Mouse (Mus musculus): Measurements from ENCODE around the gene Dcbld2. TPM values are rescaled to one million over a fixed set of nuclear protein-coding genes. Genes with fewer than 3 reads are reported as not detected.

The Dcbld2 gene
- polyA plus RNA-seq, 2 experiments = 0.84 to 2.6 TPM

GRCm38 (mm10) chr16:58460386-58460785, 52.1 kb downstream of the Dcbld2 start:
- H3K36me3 ChIP-seq (replicated peaks; ENCODE audit: control insufficient read depth, insufficient read depth, low read depth) = no peaks in the 10 kb centered on the region; the same call in none of the 2 replicates
- no peak overlapping the region for H3K27ac ChIP-seq
- peaks cover 19 to 25% of the 10 kb centered on the region in 2 experiments for H3K4me1 ChIP-seq (replicated peaks; ENCODE audit: control insufficient read depth in 2 of 2, insufficient read depth in 2 of 2, low read length in 1 of 2)
- no peak overlapping the region for H3K4me3 ChIP-seq (ENCODE audit: insufficient read depth in 1 of 2, low read depth in 2 of 2, low read length in 2 of 2)
- H3K4me2 ChIP-seq (ENCODE audit: low read depth) = no peak overlapping the region
- DNase-seq (ENCODE audit: low read depth in 3 of 3, low spot score in 3 of 3) (no peak), ATAC-seq (ENCODE audit: insufficient read depth) (no peak)
- WGBS (ENCODE audit: insufficient replicate concordance) = 80% methylated on average over 10 of the region's 10 CpGs
- H3K27me3 ChIP-seq (ENCODE audit: control insufficient read depth, insufficient read depth, low read length) = no peaks in the 10 kb centered on the region
- H3K9me3 ChIP-seq (ENCODE audit: control insufficient read depth, low read length) = no peaks in the 10 kb centered on the region
- TF ChIP-seq EP300 (IDR thresholded peaks at IDR 0.05; ENCODE audit: low read depth) (no peak), CTCF (IDR thresholded peaks at IDR 0.05; ENCODE audit: low read depth) (no peak)
- H3K9ac ChIP-seq (replicated peaks) = no peak overlapping the region

DNA sequence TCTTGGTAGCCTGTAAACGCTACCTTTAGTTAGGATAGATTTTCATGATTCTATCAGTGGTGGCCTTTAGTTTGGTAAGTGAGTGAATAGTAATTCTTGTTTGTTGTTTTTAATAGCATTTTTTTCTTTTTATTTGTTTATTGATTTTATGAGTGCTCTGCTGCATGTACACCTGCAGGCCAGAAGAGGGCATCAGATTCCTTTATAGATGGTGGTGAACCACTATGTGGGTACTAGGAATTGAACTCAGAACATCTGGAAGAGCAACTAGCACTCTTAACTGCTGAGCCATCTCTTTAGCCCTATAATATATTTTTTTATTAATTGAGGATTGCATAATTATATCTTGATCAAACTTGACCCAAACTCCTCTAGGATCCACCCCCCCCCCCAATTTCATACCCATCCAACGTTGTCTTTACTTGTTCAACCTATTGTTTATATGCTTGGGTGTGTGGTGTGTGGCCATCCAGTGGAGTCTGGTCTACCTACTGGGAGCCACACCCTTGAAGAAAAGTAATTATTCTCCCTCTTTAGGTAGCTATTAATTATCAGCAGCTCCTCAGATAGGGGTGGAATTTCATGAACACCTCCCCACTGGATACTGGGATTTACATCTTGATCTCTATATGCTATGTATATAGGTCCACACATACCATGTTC, 53.7 kb downstream of the Dcbld2 start:
- Histone ChIP-seq H3K36me3 (replicated peaks; ENCODE audit: control insufficient read depth, insufficient read depth, low read depth) (peaks cover 4% of the 10 kb centered on the region), H3K9me3 (ENCODE audit: control insufficient read depth, low read length) (no peaks in the 10 kb centered on the region), H3K4me1 (replicated peaks; ENCODE audit: control insufficient read depth in 2 of 2, insufficient read depth in 2 of 2, low read length in 1 of 2) (peaks cover 11 to 18% of the 10 kb centered on the region in 2 experiments), H3K27me3 (ENCODE audit: control insufficient read depth, insufficient read depth, low read length) (no peaks in the 10 kb centered on the region), H3K27ac (no peak overlapping the region), H3K9ac (replicated peaks) (no peak overlapping the region), H3K4me3 (ENCODE audit: insufficient read depth in 1 of 2, low read depth in 2 of 2, low read length in 2 of 2) (no peak overlapping the region), H3K4me2 (ENCODE audit: low read depth) (no peak overlapping the region)
- WGBS (ENCODE audit: insufficient replicate concordance) = 74% methylated on average over 2 of the region's 2 CpGs
- DNase-seq (ENCODE audit: low read depth in 3 of 3, low spot score in 3 of 3) (no peak), ATAC-seq (ENCODE audit: insufficient read depth) (no peak)
- no peak for TF ChIP-seq EP300 (IDR thresholded peaks at IDR 0.05; ENCODE audit: low read depth)
- TF ChIP-seq CTCF (IDR thresholded peaks at IDR 0.05; ENCODE audit: low read depth) = peak; percentile 69

GRCm38 (mm10) chr16:58462519-58462918, 54.3 kb downstream of the Dcbld2 start:
- ATAC-seq (ENCODE audit: insufficient read depth) (no peak), DNase-seq (ENCODE audit: low read depth in 3 of 3, low spot score in 3 of 3) (no peak)
- H3K27me3 ChIP-seq (ENCODE audit: control insufficient read depth, insufficient read depth, low read length) = no peaks in the 10 kb centered on the region
- H3K27ac ChIP-seq = no peak overlapping the region; the same call in 1 of the 2 replicates
- H3K36me3 ChIP-seq (replicated peaks; ENCODE audit: control insufficient read depth, insufficient read depth, low read depth) = peaks cover 9% of the 10 kb centered on the region
- WGBS (ENCODE audit: insufficient replicate concordance) = 76% methylated on average over 2 of the region's 2 CpGs
- no peak overlapping the region for H3K9ac ChIP-seq (replicated peaks)
- peaks cover 6 to 12% of the 10 kb centered on the region in 2 experiments for H3K4me1 ChIP-seq (replicated peaks; ENCODE audit: control insufficient read depth in 2 of 2, insufficient read depth in 2 of 2, low read length in 1 of 2)
- no peak overlapping the region for H3K4me2 ChIP-seq (ENCODE audit: low read depth)
- TF ChIP-seq EP300 (IDR thresholded peaks at IDR 0.05; ENCODE audit: low read depth) (no peak), CTCF (IDR thresholded peaks at IDR 0.05; ENCODE audit: low read depth) (no peak)
- no peak overlapping the region for H3K4me3 ChIP-seq (ENCODE audit: insufficient read depth in 1 of 2, low read depth in 2 of 2, low read length in 2 of 2)
- no peaks in the 10 kb centered on the region for H3K9me3 ChIP-seq (ENCODE audit: control insufficient read depth, low read length)

DNA sequence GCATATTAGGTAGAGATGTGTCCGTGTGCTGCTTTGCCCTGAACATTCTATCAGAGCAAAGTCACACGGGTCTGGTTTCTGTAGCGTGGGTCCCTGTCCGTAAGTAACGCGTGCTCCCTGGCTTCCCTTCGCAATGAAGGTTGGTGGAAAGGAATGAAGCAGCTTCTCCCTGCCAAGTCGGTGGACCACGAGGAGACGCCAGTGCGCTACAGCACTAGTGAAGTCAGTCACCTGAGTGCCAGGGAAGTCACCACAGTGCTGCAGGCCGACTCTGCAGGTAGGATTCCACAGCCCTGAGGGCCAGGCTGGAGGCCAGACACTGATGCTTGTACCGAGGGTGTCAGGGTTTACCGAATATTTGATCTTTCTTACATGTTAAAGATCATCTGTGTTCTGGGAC, 55.8 kb downstream of the Dcbld2 start:
- Histone ChIP-seq H3K9me3 (ENCODE audit: control insufficient read depth, low read length) (no peaks in the 10 kb centered on the region), H3K27me3 (ENCODE audit: control insufficient read depth, insufficient read depth, low read length) (no peaks in the 10 kb centered on the region), H3K4me1 (replicated peaks; ENCODE audit: control insufficient read depth in 2 of 2, insufficient read depth in 2 of 2, low read length in 1 of 2) (peaks cover 5 to 7% of the 10 kb centered on the region in 2 experiments), H3K36me3 (replicated peaks; ENCODE audit: control insufficient read depth, insufficient read depth, low read depth) (peaks cover 15% of the 10 kb centered on the region), H3K27ac (no peak overlapping the region), H3K9ac (replicated peaks) (no peak overlapping the region), H3K4me3 (ENCODE audit: insufficient read depth in 1 of 2, low read depth in 2 of 2, low read length in 2 of 2) (no peak overlapping the region), H3K4me2 (ENCODE audit: low read depth) (no peak overlapping the region)
- ATAC-seq (ENCODE audit: insufficient read depth) (no peak), DNase-seq (ENCODE audit: low read depth in 3 of 3, low spot score in 3 of 3) (no peak)
- 84% methylated on average over 14 of the region's 14 CpGs for WGBS (ENCODE audit: insufficient replicate concordance)
- TF ChIP-seq CTCF (IDR thresholded peaks at IDR 0.05; ENCODE audit: low read depth) = 0 out of 2 replicates have a peak, but pooled peaks have one; percentile 23
- no peak for TF ChIP-seq EP300 (IDR thresholded peaks at IDR 0.05; ENCODE audit: low read depth)

- Histone ChIP-seq H3K36me3 (replicated peaks; ENCODE audit: control insufficient read depth, insufficient read depth, low read depth) (peaks cover 16% of the 10 kb centered on the region), H3K9ac (replicated peaks) (no peak overlapping the region), H3K4me3 (ENCODE audit: insufficient read depth in 1 of 2, low read depth in 2 of 2, low read length in 2 of 2) (no peak overlapping the region), H3K4me2 (ENCODE audit: low read depth) (no peak overlapping the region), H3K9me3 (ENCODE audit: control insufficient read depth, low read length) (no peaks in the 10 kb centered on the region), H3K27me3 (ENCODE audit: control insufficient read depth, insufficient read depth, low read length) (no peaks in the 10 kb centered on the region), H3K4me1 (replicated peaks; ENCODE audit: control insufficient read depth in 2 of 2, insufficient read depth in 2 of 2, low read length in 1 of 2) (no peaks in the 10 kb centered on the region; a peak in 2 of 4 replicates), H3K27ac (no peak overlapping the region)
- TF ChIP-seq CTCF (IDR thresholded peaks at IDR 0.05; ENCODE audit: low read depth) = no peak
- no peak for TF ChIP-seq EP300 (IDR thresholded peaks at IDR 0.05; ENCODE audit: low read depth)
- ATAC-seq (ENCODE audit: insufficient read depth) (no peak), DNase-seq (ENCODE audit: low read depth in 3 of 3, low spot score in 3 of 3) (no peak)
- WGBS (ENCODE audit: insufficient replicate concordance) = 68% methylated on average over 9 of the region's 9 CpGs
Measured at GRCm38 (mm10) chr16:58465412-58465811, 57.2 kb downstream of the Dcbld2 start.

Data from liver, embryonic 14.5 days (tissue).